Mouse (Mus musculus): ENCODE measurements around the gene Dbndd2. TPM values are rescaled to one million over a fixed set of nuclear protein-coding genes. Genes with fewer than 3 reads are reported as not detected.
A peak's percentile ranks its signal among the peaks of the same experiment; 100 is the strongest.

Dbndd2 gene
- total and polyA plus RNA-seq, 2 experiments from 2014 or later: 16.9 to 22.3 TPM

DNA sequence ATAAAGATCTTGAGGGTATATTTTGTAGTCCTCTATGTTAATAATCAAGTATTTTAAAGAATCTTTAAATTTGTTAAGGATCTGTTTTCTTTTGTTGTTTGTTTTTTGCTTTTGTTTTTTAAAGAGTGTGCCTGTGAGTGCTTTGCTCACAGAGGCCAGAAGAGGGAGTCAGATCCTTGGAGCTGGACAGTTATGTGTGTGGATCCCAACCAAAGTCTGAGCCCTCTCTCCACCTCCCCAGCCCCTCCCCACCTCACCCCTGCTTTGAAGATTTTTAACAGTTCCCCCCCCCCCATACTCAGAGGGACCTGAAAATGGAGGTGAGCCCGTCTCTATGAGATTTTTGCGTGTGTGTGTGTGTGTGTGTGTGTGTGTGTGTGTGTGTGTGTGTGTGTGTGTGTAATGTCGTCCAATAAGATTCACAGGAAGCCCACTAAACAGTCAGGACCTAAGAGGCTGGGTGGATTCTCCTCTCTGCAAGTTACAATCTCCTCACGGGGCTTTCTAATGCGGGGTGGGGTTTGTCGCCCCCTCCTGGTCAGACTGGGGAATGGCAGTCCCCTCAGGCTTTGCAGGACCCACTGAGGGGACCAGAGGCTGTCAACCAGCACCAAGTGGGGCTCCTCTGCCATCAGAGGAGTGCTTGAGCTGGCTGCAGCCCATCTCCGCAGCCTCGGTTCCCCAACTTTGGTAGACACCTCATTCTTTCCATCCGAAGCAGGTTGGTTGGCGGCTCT is 31.7 kb downstream of the Dbndd2 start:
- peaks cover 7% of the 10 kb centered on the region; the same call in 1 of the 2 replicates for H3K27me3 ChIP-seq (ENCODE audit: control insufficient read depth, insufficient read depth, low read length)
- DNase-seq (ENCODE audit: low spot score): peak; percentile 65
- no peak overlapping the region for H3K9ac ChIP-seq (replicated peaks; ENCODE audit: low read depth, low read length)
- H3K4me3 ChIP-seq (ENCODE audit: low read depth, low read length): no peak overlapping the region
- H3K36me3 ChIP-seq (replicated peaks; ENCODE audit: control insufficient read depth, insufficient read depth, low read length): no peaks in the 10 kb centered on the region
- no peaks in the 10 kb centered on the region; the same call in 1 of the 2 replicates for H3K4me1 ChIP-seq (ENCODE audit: control insufficient read depth, insufficient read depth)
- no peak overlapping the region for H3K27ac ChIP-seq (ENCODE audit: low read depth)
- no peak overlapping the region for H3K4me2 ChIP-seq (ENCODE audit: low read depth, low read length)
- WGBS: 19% methylated on average over 8 of the region's 10 CpGs
- TF ChIP-seq CTCF (IDR thresholded peaks at IDR 0.05; ENCODE audit: low read depth) (peak; percentile 76), EP300 (IDR thresholded peaks at IDR 0.05; ENCODE audit: low read depth) (no peak)
- no peak for ATAC-seq (ENCODE audit: insufficient read depth, low read depth)
- 0 out of 2 replicates have a peak, but pooled peaks cover 6% of the 10 kb centered on the region for H3K9me3 ChIP-seq (replicated peaks; ENCODE audit: control insufficient read depth, low read length)

DNA sequence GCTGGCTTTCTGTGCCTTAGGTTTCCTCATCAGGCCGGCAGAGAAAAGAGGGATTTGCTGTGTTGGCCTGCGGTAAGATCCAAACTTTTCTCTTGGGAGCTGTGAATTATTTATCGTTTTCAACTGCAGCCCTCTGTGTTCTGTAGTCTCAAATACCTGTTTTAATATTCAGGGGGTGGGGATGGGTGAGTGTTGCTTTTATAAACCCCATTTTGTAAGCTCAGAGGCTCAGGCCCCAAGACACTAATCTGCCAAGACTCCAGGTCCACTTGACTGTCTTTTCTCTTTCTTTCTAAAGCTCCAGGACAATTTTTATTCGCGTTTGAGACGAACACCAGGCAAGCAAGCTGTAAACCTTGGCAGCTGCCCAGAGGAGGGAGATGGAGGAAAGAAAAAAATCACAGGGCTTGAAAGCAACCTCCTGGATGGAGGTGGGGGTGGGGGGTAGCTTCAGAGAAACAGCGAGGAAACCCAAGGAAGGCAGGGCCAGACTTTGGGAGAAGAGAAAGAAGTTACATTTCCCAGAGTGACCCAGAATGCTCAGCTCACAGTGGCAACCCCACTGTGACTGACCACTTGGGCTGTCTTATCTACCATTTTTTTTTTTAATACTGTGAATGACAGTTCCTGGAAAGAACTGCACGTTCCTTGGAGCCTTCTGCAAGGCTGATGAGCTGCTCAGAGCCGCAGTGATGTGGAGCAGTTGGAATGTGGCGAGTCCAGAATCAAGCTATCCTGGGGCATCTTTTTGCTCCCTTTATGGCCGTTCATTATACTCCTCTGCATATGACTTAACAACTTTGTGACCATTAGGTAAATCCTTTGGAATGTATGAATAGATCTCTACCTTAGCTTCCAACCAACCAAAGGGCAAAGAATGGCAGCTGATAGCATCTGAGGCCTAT is 32.6 kb downstream of the Dbndd2 start:
- 42% methylated on average over 11 of the region's 11 CpGs for WGBS
- H3K27ac ChIP-seq (ENCODE audit: low read depth): no peak overlapping the region

DNA sequence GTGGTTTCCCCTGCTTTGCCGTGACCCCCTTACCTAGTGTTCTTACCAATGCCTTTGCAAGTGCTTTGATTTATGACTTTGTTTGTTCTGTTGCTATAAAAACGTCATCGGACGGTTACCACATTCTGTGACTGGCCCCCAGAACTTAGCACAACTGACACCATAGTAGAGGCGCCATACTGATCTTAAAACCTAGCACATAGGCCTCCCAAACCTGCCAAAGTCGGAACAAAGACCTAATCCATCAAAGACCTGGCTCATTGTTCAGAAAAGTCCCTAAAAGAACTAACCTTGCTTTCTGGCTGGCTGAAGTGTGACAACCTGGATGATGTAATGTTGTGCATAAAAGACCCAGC is 33.2 kb downstream of the Dbndd2 start:
- DNase-seq (ENCODE audit: low spot score): no peak

More for the DNA sequence above, 32.6 kb downstream of the Dbndd2 start:
- Histone ChIP-seq H3K27me3 (ENCODE audit: control insufficient read depth, insufficient read depth, low read length) (peaks cover 7% of the 10 kb centered on the region; the same call in 1 of the 2 replicates), H3K4me1 (ENCODE audit: control insufficient read depth, insufficient read depth) (no peaks in the 10 kb centered on the region), H3K9me3 (replicated peaks; ENCODE audit: control insufficient read depth, low read length) (0 out of 2 replicates have a peak, but pooled peaks cover 6% of the 10 kb centered on the region), H3K4me3 (ENCODE audit: low read depth, low read length) (no peak overlapping the region), H3K4me2 (ENCODE audit: low read depth, low read length) (no peak overlapping the region), H3K9ac (replicated peaks; ENCODE audit: low read depth, low read length) (no peak overlapping the region), H3K36me3 (replicated peaks; ENCODE audit: control insufficient read depth, insufficient read depth, low read length) (no peaks in the 10 kb centered on the region)
- no peak for ATAC-seq (ENCODE audit: insufficient read depth, low read depth)
- no peak for DNase-seq (ENCODE audit: low spot score)
- TF ChIP-seq CTCF (IDR thresholded peaks at IDR 0.05; ENCODE audit: low read depth) (no peak), EP300 (IDR thresholded peaks at IDR 0.05; ENCODE audit: low read depth) (no peak)

DNA sequence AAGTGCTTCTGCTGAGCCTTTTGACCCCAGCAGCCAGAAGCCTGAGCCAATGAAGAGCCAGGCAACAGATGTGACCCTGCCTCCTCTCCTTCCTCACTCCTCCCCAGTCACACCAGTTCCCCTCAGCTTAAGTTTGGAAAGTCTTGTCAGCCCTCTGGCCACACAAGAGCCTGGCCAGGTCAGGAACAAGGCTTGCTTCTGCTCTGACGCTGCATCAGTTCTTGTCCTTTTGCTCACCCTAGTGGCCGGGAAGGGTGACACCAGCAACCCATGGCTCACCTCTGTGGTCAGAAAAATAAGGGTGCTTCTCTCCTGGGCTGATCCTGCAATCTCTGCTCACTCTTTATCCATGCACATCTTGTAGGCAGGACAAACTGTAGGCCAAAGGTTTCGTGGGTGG is 34.9 kb downstream of the Dbndd2 start:
- WGBS: 5% methylated on average over 3 of the region's 3 CpGs
- peaks cover 10% of the 10 kb centered on the region; the same call in 1 of the 2 replicates for H3K27me3 ChIP-seq (ENCODE audit: control insufficient read depth, insufficient read depth, low read length)
- H3K4me3 ChIP-seq (ENCODE audit: low read depth, low read length): no peak overlapping the region
- H3K4me1 ChIP-seq (ENCODE audit: control insufficient read depth, insufficient read depth): no peaks in the 10 kb centered on the region
- H3K9ac ChIP-seq (replicated peaks; ENCODE audit: low read depth, low read length): no peak overlapping the region
- ATAC-seq (ENCODE audit: insufficient read depth, low read depth): peak; percentile 85
- TF ChIP-seq CTCF (IDR thresholded peaks at IDR 0.05; ENCODE audit: low read depth): peak; percentile 88
- no peak for TF ChIP-seq EP300 (IDR thresholded peaks at IDR 0.05; ENCODE audit: low read depth)
- no peaks in the 10 kb centered on the region for H3K36me3 ChIP-seq (replicated peaks; ENCODE audit: control insufficient read depth, insufficient read depth, low read length)
- H3K9me3 ChIP-seq (replicated peaks; ENCODE audit: control insufficient read depth, low read length): 0 out of 2 replicates have a peak, but pooled peaks cover 6% of the 10 kb centered on the region
- H3K4me2 ChIP-seq (ENCODE audit: low read depth, low read length): no peak overlapping the region
- peak; percentile 65 for DNase-seq (ENCODE audit: low spot score)
- H3K27ac ChIP-seq (ENCODE audit: low read depth): no peak overlapping the region

More for the DNA sequence above, 33.2 kb downstream of the Dbndd2 start:
- 74% methylated on average over 6 of the region's 6 CpGs for WGBS
- Histone ChIP-seq H3K4me3 (ENCODE audit: low read depth, low read length) (no peak overlapping the region), H3K9ac (replicated peaks; ENCODE audit: low read depth, low read length) (no peak overlapping the region), H3K4me1 (ENCODE audit: control insufficient read depth, insufficient read depth) (no peaks in the 10 kb centered on the region), H3K27me3 (ENCODE audit: control insufficient read depth, insufficient read depth, low read length) (peaks cover 10% of the 10 kb centered on the region; the same call in 1 of the 2 replicates), H3K36me3 (replicated peaks; ENCODE audit: control insufficient read depth, insufficient read depth, low read length) (no peaks in the 10 kb centered on the region), H3K27ac (ENCODE audit: low read depth) (no peak overlapping the region), H3K9me3 (replicated peaks; ENCODE audit: control insufficient read depth, low read length) (0 out of 2 replicates have a peak, but pooled peaks cover 6% of the 10 kb centered on the region), H3K4me2 (ENCODE audit: low read depth, low read length) (no peak overlapping the region)
- ATAC-seq (ENCODE audit: insufficient read depth, low read depth): no peak
- no peak for TF ChIP-seq EP300 (IDR thresholded peaks at IDR 0.05; ENCODE audit: low read depth)
- no peak for TF ChIP-seq CTCF (IDR thresholded peaks at IDR 0.05; ENCODE audit: low read depth)

DNA sequence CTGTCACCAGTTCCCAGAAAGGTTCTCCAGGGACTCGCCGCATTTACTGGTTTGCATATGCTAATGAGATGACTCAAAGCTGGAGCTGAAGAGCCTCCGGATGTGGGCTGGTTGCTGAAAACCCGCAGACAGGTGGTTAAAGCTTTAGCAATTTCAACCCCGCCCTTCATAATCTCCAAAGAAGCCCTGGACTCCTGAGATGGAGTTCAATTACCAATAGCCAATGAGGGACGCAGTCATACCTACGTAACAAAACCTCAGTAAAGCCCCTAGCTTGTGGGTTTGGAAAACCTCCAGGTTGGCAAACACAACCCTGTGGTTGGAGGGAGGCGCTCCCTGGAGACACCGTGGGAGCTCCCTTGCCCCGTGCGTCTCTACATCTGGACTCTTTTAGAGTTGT is 35.9 kb downstream of the Dbndd2 start:
- H3K27me3 ChIP-seq (ENCODE audit: control insufficient read depth, insufficient read depth, low read length): peaks cover 10% of the 10 kb centered on the region; the same call in 1 of the 2 replicates
- no peaks in the 10 kb centered on the region for H3K4me1 ChIP-seq (ENCODE audit: control insufficient read depth, insufficient read depth)
- no peak overlapping the region for H3K27ac ChIP-seq (ENCODE audit: low read depth)
- no peak for TF ChIP-seq EP300 (IDR thresholded peaks at IDR 0.05; ENCODE audit: low read depth)
- no peak for TF ChIP-seq CTCF (IDR thresholded peaks at IDR 0.05; ENCODE audit: low read depth)
- no peaks in the 10 kb centered on the region for H3K36me3 ChIP-seq (replicated peaks; ENCODE audit: control insufficient read depth, insufficient read depth, low read length)
- no peak for ATAC-seq (ENCODE audit: insufficient read depth, low read depth)
- peaks cover 5% of the 10 kb centered on the region; the same call in 1 of the 2 replicates for H3K9me3 ChIP-seq (replicated peaks; ENCODE audit: control insufficient read depth, low read length)
- H3K9ac ChIP-seq (replicated peaks; ENCODE audit: low read depth, low read length): no peak overlapping the region
- WGBS: 12% methylated on average over 11 of the region's 11 CpGs
- DNase-seq (ENCODE audit: low spot score): no peak
- H3K4me2 ChIP-seq (ENCODE audit: low read depth, low read length): no peak overlapping the region
- H3K4me3 ChIP-seq (ENCODE audit: low read depth, low read length): no peak overlapping the region
